Mouse (Mus musculus): ENCODE measurements at regions not wholly inside any gene's neighbourhood (a gene's known extent, or its start where the extent isn't known, plus 50 kb on each side); places are given as distances from the start of the nearest gene placed in this dataset.

- DNase-seq, result no peak
These were observed 357.2 kb upstream of the Actbl2 start for GRCm38 (mm10) chr13:110897621-110898020.

- peak; percentile 82 for DNase-seq
These were observed 351.7 kb upstream of the Actbl2 start for GRCm38 (mm10) chr13:110902994-110903644.

GRCm38 (mm10) chr13:110907319-110907955 is 347.4 kb upstream of the Actbl2 start:
- DNase-seq, result peak; percentile 57

- DNase-seq, result no peak
These were observed 342.9 kb upstream of the Actbl2 start for GRCm38 (mm10) chr13:110911866-110912265.

DNA sequence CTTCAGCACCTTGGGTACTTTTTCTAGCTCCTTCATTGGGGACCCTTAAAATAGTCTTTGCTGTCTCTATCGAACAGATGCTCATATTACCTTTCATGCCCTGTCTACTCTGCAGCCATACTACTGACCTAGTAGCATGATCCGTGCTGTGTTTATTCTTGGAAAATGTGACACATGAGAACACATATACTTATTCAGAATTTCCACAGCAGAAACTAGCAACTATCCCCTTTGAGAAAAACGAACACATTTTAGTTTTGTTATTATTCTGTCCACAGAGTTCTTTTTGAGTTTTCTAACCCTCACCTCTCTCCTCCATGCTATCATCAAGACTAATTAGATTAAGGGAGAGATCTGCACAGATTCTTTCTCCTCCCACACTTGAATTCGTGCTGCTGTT is 341.6 kb upstream of the Actbl2 start:
- no peak for DNase-seq

GRCm38 (mm10) chr13:110913687-110914086 is 341.1 kb upstream of the Actbl2 start:
- peak; percentile 38 for DNase-seq

GRCm38 (mm10) chr13:110915161-110915560 is 339.7 kb upstream of the Actbl2 start:
- no peak for DNase-seq

GRCm38 (mm10) chr13:110923936-110924335 is 330.9 kb upstream of the Actbl2 start:
- DNase-seq, result no peak

GRCm38 (mm10) chr13:110924897-110925296 is 329.9 kb upstream of the Actbl2 start:
- no peak for DNase-seq

DNA sequence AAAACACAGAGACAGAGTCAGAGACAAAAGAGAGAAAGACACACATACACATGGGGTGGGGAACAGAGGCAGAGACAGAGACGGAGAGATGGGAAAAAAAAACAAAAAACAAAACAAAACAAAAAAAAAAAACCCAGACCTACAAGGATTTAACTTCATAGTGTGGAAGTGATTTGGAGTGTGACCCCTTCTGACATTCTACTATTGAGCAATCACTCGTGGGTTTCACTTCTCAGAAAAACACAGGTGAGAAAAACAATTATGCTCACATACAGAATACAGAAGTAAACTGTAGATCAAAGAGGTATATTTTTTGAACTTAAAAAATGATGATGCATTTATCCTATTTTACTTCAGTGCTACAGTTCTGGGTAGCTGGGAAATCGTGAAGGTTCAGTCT is 326.7 kb upstream of the Actbl2 start:
- no peak for DNase-seq

- no peak for DNase-seq
These were observed 325.9 kb upstream of the Actbl2 start for GRCm38 (mm10) chr13:110928894-110929293.

DNA sequence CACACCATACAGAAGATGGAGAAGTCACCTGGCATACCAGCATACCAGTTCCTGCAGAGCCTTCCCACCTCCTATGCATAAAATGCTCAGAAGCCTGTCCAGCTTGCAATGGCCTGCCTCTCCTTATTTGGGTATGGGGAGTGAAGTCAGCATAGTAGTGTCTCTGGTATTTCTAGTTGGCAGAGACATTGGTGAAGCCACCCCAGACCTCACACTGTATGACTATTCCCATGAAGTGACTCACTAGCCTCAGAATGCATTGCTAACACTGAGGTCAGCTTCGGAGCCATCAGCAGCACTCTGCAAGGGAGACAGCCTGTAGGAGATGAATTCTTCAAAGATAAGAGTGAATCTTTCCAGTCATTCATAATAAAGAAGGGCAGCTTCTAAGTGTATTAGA is 325.2 kb upstream of the Actbl2 start:
- peak; percentile 75 for DNase-seq

GRCm38 (mm10) chr13:110941587-110941986 is 313.2 kb upstream of the Actbl2 start:
- DNase-seq, result no peak

GRCm38 (mm10) chr13:110942986-110943644 is 311.7 kb upstream of the Actbl2 start:
- DNase-seq, result no peak

DNA sequence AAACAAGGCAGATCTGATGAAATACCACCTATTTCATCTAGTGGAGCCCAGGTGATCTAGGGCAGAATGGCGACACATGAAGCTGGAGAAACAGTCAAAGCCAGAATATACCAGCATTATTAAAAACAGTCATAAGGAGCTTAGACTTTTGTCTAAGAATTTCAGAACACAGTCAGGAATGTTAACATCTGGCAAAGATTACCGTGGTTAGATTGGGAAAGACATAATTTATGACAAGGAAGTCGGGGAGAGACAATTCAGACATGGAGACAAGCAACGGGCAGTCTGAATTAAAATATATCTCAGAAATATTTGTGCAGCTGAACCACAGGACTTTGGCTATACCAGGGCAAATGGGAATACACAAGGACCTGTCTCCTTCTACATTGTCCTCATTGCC is 310.8 kb upstream of the Actbl2 start:
- no peak for DNase-seq

- DNase-seq, result no peak
These were observed 310.1 kb upstream of the Actbl2 start for GRCm38 (mm10) chr13:110944683-110945082.

- DNase-seq, result no peak
These were observed 294.6 kb upstream of the Actbl2 start for GRCm38 (mm10) chr13:110960212-110960611.

GRCm38 (mm10) chr13:110967109-110967508 is 287.7 kb upstream of the Actbl2 start:
- peak; percentile 28 for DNase-seq

DNA sequence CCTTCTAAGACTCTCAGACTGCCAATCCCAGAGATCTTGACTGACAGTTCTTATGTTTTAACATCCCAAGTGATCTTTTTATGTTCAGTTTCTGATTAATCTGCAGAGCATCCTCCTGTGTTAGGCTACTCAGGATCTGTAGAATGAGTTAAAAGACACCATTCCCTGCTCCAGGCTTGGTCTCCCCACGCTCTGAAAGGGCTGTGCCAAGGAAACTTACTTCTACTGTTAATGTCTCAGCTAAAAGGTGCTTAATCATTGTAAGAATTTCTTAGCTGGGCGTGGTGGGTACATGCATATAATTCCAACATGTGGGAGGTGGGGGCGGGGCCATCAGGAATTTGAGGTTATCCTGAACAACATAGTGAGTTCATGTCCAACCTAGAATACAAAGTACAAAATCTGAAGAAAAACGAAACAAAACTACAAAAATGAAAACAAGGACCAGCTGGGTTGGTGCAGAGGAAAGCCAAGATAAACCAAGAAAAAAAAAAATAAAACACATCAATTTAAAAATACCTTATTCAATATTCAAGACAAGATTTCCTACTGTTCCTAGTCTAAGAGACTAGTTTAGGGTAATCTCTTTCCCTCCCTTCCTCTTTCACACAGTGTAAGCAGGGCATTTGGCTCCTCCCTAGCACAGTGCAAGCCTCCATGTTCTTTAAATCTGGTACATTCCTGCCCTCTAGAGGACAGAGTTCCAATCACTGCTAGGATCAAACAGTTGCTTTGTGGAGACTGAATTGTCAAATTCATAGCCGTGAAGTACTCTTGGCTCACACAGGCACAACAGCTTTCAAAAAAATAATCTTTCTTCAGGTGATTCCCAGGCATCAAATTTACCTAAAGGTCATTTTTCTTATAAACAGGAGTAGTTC is 286.9 kb upstream of the Actbl2 start:
- peak; percentile 70 for DNase-seq

DNA sequence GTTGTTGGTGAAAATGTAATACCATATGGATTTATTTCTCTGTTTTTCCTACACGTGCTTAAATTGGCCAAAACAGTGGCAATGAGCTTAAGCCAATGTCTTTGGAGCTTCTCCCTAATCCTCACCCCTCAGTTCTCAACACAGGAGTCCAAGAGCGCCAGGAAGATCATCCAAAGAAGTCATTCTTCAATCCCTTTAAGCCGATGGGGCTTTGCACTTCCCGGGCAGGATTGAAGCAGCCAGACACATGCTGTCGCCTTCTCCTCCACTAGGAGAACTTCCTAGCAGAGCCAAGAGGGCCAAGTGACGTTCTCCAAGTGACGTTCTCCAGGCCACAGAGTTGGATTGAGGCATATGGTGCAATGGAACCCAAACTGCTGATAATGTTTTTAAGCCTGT is 286.3 kb upstream of the Actbl2 start:
- DNase-seq, result no peak

DNA sequence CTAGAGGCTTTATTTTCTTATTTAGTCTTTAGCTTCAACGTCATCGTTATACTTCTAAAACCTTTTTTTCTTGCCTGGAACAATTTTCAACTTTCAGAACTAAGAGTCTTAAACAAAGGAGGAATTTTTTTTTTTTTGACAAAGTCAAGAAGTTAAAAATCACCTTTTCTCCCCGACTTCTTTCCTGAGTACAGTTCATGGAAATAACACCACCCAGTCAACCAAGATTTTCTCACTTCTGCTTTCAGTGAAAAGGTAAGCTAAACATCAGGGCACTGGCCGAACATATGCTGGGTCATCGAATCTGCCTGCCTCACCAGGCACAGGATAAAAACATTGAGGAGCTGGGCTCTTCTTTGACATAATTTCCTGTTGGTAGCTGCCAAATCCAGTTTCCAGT is 277.4 kb upstream of the Actbl2 start:
- DNase-seq, result no peak

GRCm38 (mm10) chr13:110978022-110978421 is 276.8 kb upstream of the Actbl2 start:
- no peak for DNase-seq

DNA sequence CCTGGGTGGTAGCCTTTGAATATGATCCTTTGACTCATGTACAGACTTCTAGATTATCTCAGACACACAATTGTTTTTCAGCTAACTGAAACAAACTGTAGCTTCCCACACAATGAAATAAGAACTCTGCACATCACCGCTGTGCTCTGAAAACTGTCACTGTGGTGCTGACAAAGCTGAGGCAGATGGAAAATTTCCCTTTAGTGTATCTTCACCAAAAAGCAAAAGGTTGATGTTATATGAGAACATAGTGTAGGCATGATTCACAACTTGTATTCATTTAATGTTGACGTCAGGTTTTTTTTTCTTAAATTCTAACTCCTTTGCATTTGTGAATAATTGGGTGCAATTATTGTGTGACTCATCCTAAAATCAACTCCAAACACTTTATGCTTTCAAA is 264.1 kb upstream of the Actbl2 start:
- DNase-seq, result no peak

Data from adrenal gland, adult 2 months (tissue).